ENCODE assay signal across 16 mouse cellular contexts in the genomic region with DNA sequence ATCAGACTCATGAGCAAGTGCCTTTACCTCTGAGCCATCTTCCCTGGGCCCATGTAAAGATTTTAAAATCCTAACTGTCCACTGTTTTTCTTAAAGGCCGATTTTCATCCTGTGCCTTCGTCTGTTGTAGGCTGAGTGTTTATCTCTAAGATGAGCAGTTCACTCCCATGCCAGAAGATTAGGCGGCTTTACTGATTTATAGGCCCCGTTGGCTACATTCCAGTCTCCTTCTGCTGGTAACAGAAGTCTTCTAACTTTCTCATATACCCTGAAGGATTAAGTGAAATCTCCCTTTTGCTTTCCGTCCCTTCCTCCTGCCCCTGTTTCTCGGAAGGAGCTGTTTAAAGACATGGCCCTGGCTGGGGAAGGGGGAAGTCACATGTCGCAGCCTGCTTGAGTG. TPM values are rescaled to one million over a fixed set of nuclear protein-coding genes. Genes with fewer than 3 reads are reported as not detected.
A peak's percentile ranks its signal among the peaks of the same experiment; 100 is the strongest.
DNase-seq lines count a peak whose midpoint lies in the region; ATAC-seq and TF ChIP-seq lines count a peak whose summit lies in the region.
"Had no signal": no experiment of that assay in that cellular context is flagged by ENCODE, and none has a peak within 500 bp of the region (broad histone marks: within the 10 kb centered on the region; RNA-seq: fewer than 3 reads in every experiment).

No protein-coding gene starts in this region.

- no peak overlapping the region for H3K4me3 ChIP-seq in intestine, embryonic 14.5 days (ENCODE audit: low read depth, low read length)
- H3K4me3 ChIP-seq in intestine, embryonic 16.5 days (ENCODE audit: low read length), result no peak overlapping the region
- no peak overlapping the region for H3K4me3 ChIP-seq in lung, embryonic 16.5 days (ENCODE audit: low read length)
- no peak overlapping the region for H3K4me3 ChIP-seq in lung, adult 2 months (replicated peaks; ENCODE audit: extremely low read depth, low read depth, low read length)
- peak overlapping the region; percentile 11 for H3K4me3 ChIP-seq in stomach, embryonic 16.5 days (replicated peaks; ENCODE audit: low read length)

- no peak overlapping the region for H3K9ac ChIP-seq in intestine, embryonic 14.5 days (ENCODE audit: low read length)
- H3K9ac ChIP-seq in intestine, embryonic 16.5 days (ENCODE audit: low read depth, low read length), result no peak overlapping the region
- H3K9ac ChIP-seq in lung, embryonic 16.5 days (ENCODE audit: low read length), result no peak overlapping the region
- H3K9ac ChIP-seq in stomach, embryonic 16.5 days (ENCODE audit: low read length), result 0 out of 2 replicates have a peak overlapping the region, but pooled peaks have one; percentile 13

- no peak for TF ChIP-seq POLR2A in lung, adult 2 months (IDR thresholded peaks at IDR 0.05; ENCODE audit: borderline replicate concordance, extremely low read depth, low read depth, low read length)

- peaks cover 7% of the 10 kb centered on the region; the same call in 1 of the 2 replicates for H3K4me1 ChIP-seq in intestine, embryonic 14.5 days (replicated peaks; ENCODE audit: control insufficient read depth, insufficient read depth, low read length)
- peaks cover 7% of the 10 kb centered on the region for H3K4me1 ChIP-seq in intestine, embryonic 16.5 days (ENCODE audit: control insufficient read depth, insufficient read depth, low read length)
- peaks cover 13% of the 10 kb centered on the region for H3K4me1 ChIP-seq in lung, embryonic 16.5 days (replicated peaks; ENCODE audit: control insufficient read depth, insufficient read depth, low read length)
- peaks cover 3% of the 10 kb centered on the region for H3K4me1 ChIP-seq in lung, adult 2 months (ENCODE audit: control insufficient read depth, insufficient read depth, low read length)
- H3K4me1 ChIP-seq in stomach, embryonic 16.5 days (ENCODE audit: control insufficient read depth, insufficient read depth, low read length), result peaks cover 7% of the 10 kb centered on the region

- no peak for ATAC-seq in intestine, embryonic 14.5 days (replicated peaks; ENCODE audit: low FRiP score, low TSS enrichment, low read depth)
- no peak for ATAC-seq in intestine, embryonic 16.5 days
- ATAC-seq in lung, embryonic 16.5 days (ENCODE audit: low read depth), result no peak
- no peak for ATAC-seq in stomach, embryonic 16.5 days (ENCODE audit: insufficient read depth, low FRiP score)
- ATAC-seq: CD4-positive, CD25-positive, alpha-beta regulatory T cell, adult 4 months; inflammation-experienced regulatory T-cells, adult 6 months had no signal

- no peaks in the 10 kb centered on the region for H3K9me3 ChIP-seq in intestine, embryonic 14.5 days (ENCODE audit: control insufficient read depth, low read length)
- no peaks in the 10 kb centered on the region for H3K9me3 ChIP-seq in intestine, embryonic 16.5 days (ENCODE audit: control insufficient read depth, low read length)
- no peaks in the 10 kb centered on the region for H3K9me3 ChIP-seq in lung, embryonic 16.5 days (ENCODE audit: control insufficient read depth, low read length)
- no peaks in the 10 kb centered on the region for H3K9me3 ChIP-seq in stomach, embryonic 16.5 days (replicated peaks; ENCODE audit: control insufficient read depth, low read length)

- H3K4me2 ChIP-seq in intestine, embryonic 14.5 days (ENCODE audit: low read length), result peak overlapping the region; percentile 25
- H3K4me2 ChIP-seq in intestine, embryonic 16.5 days (ENCODE audit: low read depth, low read length), result no peak overlapping the region
- peak overlapping the region; percentile 16; the same call in 1 of the 2 replicates for H3K4me2 ChIP-seq in lung, embryonic 16.5 days (ENCODE audit: low read depth, low read length)
- peak overlapping the region; percentile 31 for H3K4me2 ChIP-seq in stomach, embryonic 16.5 days (ENCODE audit: low read depth, low read length)
- H3K4me2 ChIP-seq: liver, embryonic 11.5 days had no signal

- no peaks in the 10 kb centered on the region for H3K36me3 ChIP-seq in intestine, embryonic 14.5 days (ENCODE audit: control insufficient read depth, insufficient read depth, low read length)
- no peaks in the 10 kb centered on the region for H3K36me3 ChIP-seq in intestine, embryonic 16.5 days (ENCODE audit: control insufficient read depth, insufficient read depth, low read length)
- no peaks in the 10 kb centered on the region; the same call in 1 of the 2 replicates for H3K36me3 ChIP-seq in lung, embryonic 16.5 days (ENCODE audit: control insufficient read depth, insufficient read depth, low read length)
- no peaks in the 10 kb centered on the region for H3K36me3 ChIP-seq in stomach, embryonic 16.5 days (ENCODE audit: control insufficient read depth, insufficient read depth, low read length)

- TF ChIP-seq CTCF in lung, adult 2 months (IDR thresholded peaks at IDR 0.05; ENCODE audit: insufficient read depth, low read length), result no peak

- peak overlapping the region; percentile 33; the same call in 1 of the 2 replicates for H3K27ac ChIP-seq in intestine, embryonic 14.5 days (ENCODE audit: low read depth)
- no peak overlapping the region for H3K27ac ChIP-seq in intestine, embryonic 16.5 days (ENCODE audit: low read length)
- H3K27ac ChIP-seq in lung, embryonic 16.5 days (ENCODE audit: low read length), result no peak overlapping the region
- H3K27ac ChIP-seq in stomach, embryonic 16.5 days (ENCODE audit: low read length), result peak overlapping the region; percentile 22; the same call in 1 of the 2 replicates

- DNase-seq in intestine, embryonic 14.5 days (ENCODE audit: low spot score), result no peak
- DNase-seq in lung, adult 2 months, result no peak
- DNase-seq in gonadal fat pad, adult 2 months (ENCODE audit: low read depth), result peak; percentile 86
- no peak for DNase-seq in thymus, postnatal 14 days
- DNase-seq: cerebellum, adult 18-20 months; embryo, embryonic 11 days; heart, postnatal 4 days; layer of hippocampus, postnatal 36 days; midbrain, embryonic 14.5 days; thymus, adult 2 months had no signal

- WGBS in intestine, embryonic 14.5 days, result 11% methylated on average over 7 of the region's 7 CpGs
- 25% methylated on average over 7 of the region's 7 CpGs for WGBS in intestine, embryonic 16.5 days
- WGBS in lung, embryonic 16.5 days, result 26% methylated on average over 7 of the region's 7 CpGs
- 41% methylated on average over 7 of the region's 7 CpGs for WGBS in lung, adult 2 months
- 21% methylated on average over 7 of the region's 7 CpGs for WGBS in stomach, embryonic 16.5 days

- H3K27me3 ChIP-seq in intestine, embryonic 14.5 days (replicated peaks; ENCODE audit: control insufficient read depth, insufficient read depth, low read length), result peaks cover 27% of the 10 kb centered on the region
- H3K27me3 ChIP-seq in intestine, embryonic 16.5 days (replicated peaks; ENCODE audit: control insufficient read depth, insufficient read depth, low read length), result peaks cover 15% of the 10 kb centered on the region; the same call in 1 of the 2 replicates
- peaks cover 22% of the 10 kb centered on the region for H3K27me3 ChIP-seq in lung, embryonic 16.5 days (ENCODE audit: control insufficient read depth, insufficient read depth, low read depth, low read length)
- peaks cover 7% of the 10 kb centered on the region; the same call in 1 of the 2 replicates for H3K27me3 ChIP-seq in stomach, embryonic 16.5 days (ENCODE audit: control insufficient read depth, insufficient read depth, low read length)

RNA-seq across cellular contexts. Expression of gene Grhl1, which starts 2.8 kb away (rescaled TPM):
- polyA plus RNA-seq in intestine, embryonic 14.5 days (2014; fragmentation: Nextera tagmentation; extraction: Ambion mirVana), result 0.87 and 1.2 TPM in 2 replicates
- polyA plus RNA-seq in intestine, embryonic 16.5 days (2015; fragmentation: Nextera tagmentation; extraction: Ambion mirVana), result 0.60 and 0.86 TPM in 2 replicates
- 4.1 and 4.2 TPM in 2 replicates for polyA plus RNA-seq in lung, embryonic 16.5 days (2015; fragmentation: Nextera tagmentation; extraction: Ambion mirVana)
- 2.2 and 6.5 TPM in 2 replicates for polyA plus RNA-seq in lung, adult 2 months (2012; rRNA removed)
- polyA plus RNA-seq in gonadal fat pad, adult 2 months (2012; rRNA removed), result 6.7 and 8.4 TPM in 2 replicates
- polyA plus RNA-seq in stomach, embryonic 16.5 days (2015; fragmentation: Nextera tagmentation; extraction: Ambion mirVana), result 16.3 and 26.5 TPM in 2 replicates

Comparison
In these comparisons a context has a peak if more than half of its experiments do, and no peak if none do; other contexts are left out.
1. H3K27ac ChIP-seq: peak in intestine, embryonic 14.5 days (single experiment) and stomach, embryonic 16.5 days (single experiment); none in intestine, embryonic 16.5 days (single experiment) and lung, embryonic 16.5 days (single experiment).